Mouse (Mus musculus) adrenal gland, adult 18-20 months (tissue): ENCODE measurements around the gene Galnt6. TPM values are rescaled to one million over a fixed set of nuclear protein-coding genes. Genes with fewer than 3 reads are reported as not detected.

Experiments
- DNase-seq, 2 experiments: peaks; one replicate each; pipeline ENCODE4 v3.0.0; 2021 to 2022; ENCODE audit warnings: low spot score in 2 of 2
- total RNA-seq, 2 experiments: library from RNA; stranded (reverse); gene quantifications; 1 replicate in 1 of 2; 2 replicates in 1 of 2; pipeline ENCODE4 v1.2.3; 2021

Gene Galnt6
- total RNA-seq, 2 experiments from 2014 or later: 4.2 to 5.6 TPM

- DNase-seq: no peak
Observed at GRCm38 (mm10) chr15:100722564-100722963, 6.6 kb downstream of the Galnt6 start.

- no peak for DNase-seq
Observed at GRCm38 (mm10) chr15:100722026-100722425, 7.2 kb downstream of the Galnt6 start.

GRCm38 (mm10) chr15:100721445-100721844 is 7.7 kb downstream of the Galnt6 start:
- no peak for DNase-seq

- DNase-seq: no peak
Observed at GRCm38 (mm10) chr15:100720066-100720465, 9.1 kb downstream of the Galnt6 start.

GRCm38 (mm10) chr15:100719217-100719616 is 10.0 kb downstream of the Galnt6 start:
- no peak for DNase-seq

GRCm38 (mm10) chr15:100718572-100718971 is 10.6 kb downstream of the Galnt6 start:
- DNase-seq: no peak

- DNase-seq: no peak
Observed at GRCm38 (mm10) chr15:100717933-100718332, 11.2 kb downstream of the Galnt6 start.

GRCm38 (mm10) chr15:100715399-100715993 is 13.7 kb downstream of the Galnt6 start:
- no peak for DNase-seq

GRCm38 (mm10) chr15:100714470-100714869 is 14.7 kb downstream of the Galnt6 start:
- DNase-seq: no peak

GRCm38 (mm10) chr15:100710838-100711237 is 18.3 kb downstream of the Galnt6 start:
- DNase-seq: no peak

- no peak for DNase-seq
Observed at GRCm38 (mm10) chr15:100708433-100709078, 20.6 kb downstream of the Galnt6 start.

- DNase-seq: no peak
Observed at GRCm38 (mm10) chr15:100706226-100706625, 22.9 kb downstream of the Galnt6 start.

GRCm38 (mm10) chr15:100705376-100705775 is 23.8 kb downstream of the Galnt6 start:
- DNase-seq: no peak

GRCm38 (mm10) chr15:100703913-100704312 is 25.3 kb downstream of the Galnt6 start:
- no peak for DNase-seq

GRCm38 (mm10) chr15:100701856-100702255 is 27.3 kb downstream of the Galnt6 start:
- DNase-seq: no peak

GRCm38 (mm10) chr15:100701108-100701507 is 28.1 kb downstream of the Galnt6 start:
- no peak for DNase-seq

- no peak for DNase-seq
Observed at GRCm38 (mm10) chr15:100700424-100700823, 28.8 kb downstream of the Galnt6 start.

- no peak for DNase-seq
Observed at GRCm38 (mm10) chr15:100699386-100699785, 29.8 kb downstream of the Galnt6 start.

GRCm38 (mm10) chr15:100698078-100698477 is 31.1 kb downstream of the Galnt6 start:
- DNase-seq: no peak

- peak in 1 of 2 experiments; percentile 38 for DNase-seq
Observed at GRCm38 (mm10) chr15:100694406-100694805, 34.8 kb downstream of the Galnt6 start.

GRCm38 (mm10) chr15:100691990-100692389 is 37.2 kb downstream of the Galnt6 start:
- peak in 1 of 2 experiments; percentile 16 for DNase-seq

GRCm38 (mm10) chr15:100687430-100687971 is 41.7 kb downstream of the Galnt6 start, which contains the start of gene Cela1:
Gene Cela1, minus strand, starts transcription at chr15:100687921.
- peak in 1 of 2 experiments; percentile 36 for DNase-seq
